Mouse (Mus musculus): Measurements from ENCODE around the gene Akr1b3. TPM values are rescaled to one million over a fixed set of nuclear protein-coding genes. Genes with fewer than 3 reads are reported as not detected.
A peak's percentile ranks its signal among the peaks of the same experiment; 100 is the strongest.

Akr1b3 gene
- polyA plus RNA-seq, 1 experiment from 2014 or later = 126 TPM

GRCm38 (mm10) chr6:34318636-34319035 is 1.4 kb upstream of the Akr1b3 start:
- WGBS = 82% methylated on average over 6 of the region's 6 CpGs
- Histone ChIP-seq H3K9ac (replicated peaks) (no peak overlapping the region), H3K9me3 (replicated peaks) (no peaks in the 10 kb centered on the region), H3K27me3 (replicated peaks) (no peaks in the 10 kb centered on the region), H3K27ac (replicated peaks) (no peak overlapping the region), H3K4me2 (no peak overlapping the region), H3K4me3 (replicated peaks) (no peak overlapping the region), H3K36me3 (no peaks in the 10 kb centered on the region), H3K4me1 (peaks cover 17% of the 10 kb centered on the region)
- ATAC-seq (ENCODE audit: low FRiP score) = no peak

GRCm38 (mm10) chr6:34318172-34318571 is 894 bp upstream of the Akr1b3 start:
- Histone ChIP-seq H3K4me2 (peak overlapping the region; percentile 83), H3K27ac (replicated peaks) (no peak overlapping the region), H3K27me3 (replicated peaks) (no peaks in the 10 kb centered on the region), H3K4me3 (replicated peaks) (no peak overlapping the region), H3K9me3 (replicated peaks) (no peaks in the 10 kb centered on the region), H3K36me3 (no peaks in the 10 kb centered on the region), H3K4me1 (peaks cover 17% of the 10 kb centered on the region), H3K9ac (replicated peaks) (no peak overlapping the region)
- 56% methylated on average over 5 of the region's 5 CpGs for WGBS
- ATAC-seq (ENCODE audit: low FRiP score) = no peak

- Histone ChIP-seq H3K27ac (replicated peaks) (no peak overlapping the region), H3K4me1 (peaks cover 17% of the 10 kb centered on the region), H3K9me3 (replicated peaks) (no peaks in the 10 kb centered on the region), H3K27me3 (replicated peaks) (no peaks in the 10 kb centered on the region), H3K4me3 (replicated peaks) (no peak overlapping the region), H3K9ac (replicated peaks) (no peak overlapping the region), H3K4me2 (no peak overlapping the region), H3K36me3 (peaks cover 28% of the 10 kb centered on the region)
- 97% methylated on average over 2 of the region's 2 CpGs for WGBS
- no peak for ATAC-seq (ENCODE audit: low FRiP score)
Observed at GRCm38 (mm10) chr6:34313921-34314320, 3.4 kb downstream of the Akr1b3 start.

DNA sequence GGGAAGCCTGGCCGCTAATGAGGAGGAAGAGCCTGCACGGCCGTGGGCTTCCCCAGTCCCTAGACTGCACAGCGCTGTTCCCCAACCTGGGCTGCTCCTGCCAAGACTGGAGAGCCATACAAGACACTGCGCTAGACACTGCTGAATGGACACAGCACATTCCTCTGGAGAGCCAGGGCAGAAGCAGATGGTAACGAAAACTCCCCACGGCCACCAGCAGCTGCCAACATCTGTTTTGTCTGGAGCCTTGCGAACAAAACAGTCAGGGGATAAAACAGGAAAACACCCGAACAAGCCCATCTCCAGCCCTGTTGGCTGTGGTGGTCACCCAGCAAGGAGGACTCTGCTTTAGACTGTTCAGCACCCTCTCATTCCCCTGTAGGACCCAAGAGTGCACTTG is 3.9 kb downstream of the Akr1b3 start:
- H3K27me3 ChIP-seq (replicated peaks) = no peaks in the 10 kb centered on the region
- no peak overlapping the region for H3K4me2 ChIP-seq
- 77% methylated on average over 9 of the region's 9 CpGs for WGBS
- no peak overlapping the region for H3K27ac ChIP-seq (replicated peaks)
- ATAC-seq (ENCODE audit: low FRiP score) = no peak
- peaks cover 17% of the 10 kb centered on the region for H3K4me1 ChIP-seq
- H3K36me3 ChIP-seq = peaks cover 33% of the 10 kb centered on the region
- H3K9me3 ChIP-seq (replicated peaks) = no peaks in the 10 kb centered on the region
- H3K9ac ChIP-seq (replicated peaks) = no peak overlapping the region
- H3K4me3 ChIP-seq (replicated peaks) = no peak overlapping the region

DNA sequence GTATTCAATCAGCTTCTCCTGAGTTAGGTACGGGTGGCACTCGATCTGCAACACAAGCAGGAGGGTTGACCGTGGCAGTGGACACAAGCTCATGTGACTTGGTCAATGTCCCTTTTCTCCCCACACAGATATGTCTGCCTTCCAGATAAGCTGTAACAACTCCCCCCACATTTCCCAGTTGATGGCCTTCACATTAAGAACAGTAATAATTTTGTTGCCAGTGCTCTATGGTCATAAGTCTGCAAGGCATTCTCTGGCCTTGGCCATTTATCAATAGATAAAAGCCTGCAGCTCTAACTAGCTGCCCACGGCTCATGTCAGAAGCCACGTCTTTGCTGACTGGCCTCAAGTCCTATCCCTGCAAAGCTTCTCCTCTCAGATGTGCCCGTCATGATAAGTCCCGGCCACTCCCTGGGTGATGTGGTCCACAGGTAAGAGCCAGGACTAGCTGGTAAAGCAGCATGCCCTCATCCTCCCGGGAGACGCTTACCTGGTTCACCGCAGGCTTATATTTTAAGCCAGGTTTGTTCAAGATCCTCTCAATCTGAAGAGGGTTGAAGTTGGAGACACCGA is 7.2 kb downstream of the Akr1b3 start:
- H3K9ac ChIP-seq (replicated peaks) = no peak overlapping the region
- H3K9me3 ChIP-seq (replicated peaks) = no peaks in the 10 kb centered on the region
- H3K4me1 ChIP-seq = 0 out of 2 replicates have a peak, but pooled peaks cover 4% of the 10 kb centered on the region
- 97% methylated on average over 11 of the region's 11 CpGs for WGBS
- no peak overlapping the region for H3K27ac ChIP-seq (replicated peaks)
- no peak overlapping the region for H3K4me2 ChIP-seq
- H3K36me3 ChIP-seq = peaks cover 47% of the 10 kb centered on the region
- no peak overlapping the region for H3K4me3 ChIP-seq (replicated peaks)
- H3K27me3 ChIP-seq (replicated peaks) = no peaks in the 10 kb centered on the region
- no peak for ATAC-seq (ENCODE audit: low FRiP score)

GRCm38 (mm10) chr6:34309526-34309925 is 7.8 kb downstream of the Akr1b3 start:
- Histone ChIP-seq H3K36me3 (peaks cover 51% of the 10 kb centered on the region), H3K4me2 (no peak overlapping the region), H3K4me3 (replicated peaks) (no peak overlapping the region), H3K4me1 (0 out of 2 replicates have a peak, but pooled peaks cover 4% of the 10 kb centered on the region), H3K27ac (replicated peaks) (no peak overlapping the region), H3K9ac (replicated peaks) (no peak overlapping the region), H3K9me3 (replicated peaks) (no peaks in the 10 kb centered on the region), H3K27me3 (replicated peaks) (no peaks in the 10 kb centered on the region)
- no peak for ATAC-seq (ENCODE audit: low FRiP score)
- 95% methylated on average over 6 of the region's 6 CpGs for WGBS

DNA sequence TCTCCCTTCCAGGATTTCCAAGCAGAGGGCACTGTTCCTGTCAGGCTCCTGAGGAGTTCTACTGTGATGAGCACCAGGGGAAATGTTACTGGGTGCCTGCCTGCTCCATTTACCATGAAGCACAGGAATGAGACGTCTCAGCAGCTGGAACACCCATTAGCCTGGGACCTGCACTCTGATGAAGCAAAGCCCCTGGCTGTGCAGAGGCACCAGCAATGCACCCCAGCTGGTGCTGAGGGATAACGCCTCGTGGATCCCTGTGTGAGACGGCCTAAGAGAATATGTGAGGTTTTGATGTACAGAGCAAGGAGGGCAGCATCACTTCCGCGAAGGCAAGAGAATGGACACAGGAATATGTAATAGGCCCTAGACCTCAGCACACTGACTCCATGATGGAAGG is 10.5 kb downstream of the Akr1b3 start:
- no peak overlapping the region for H3K9ac ChIP-seq (replicated peaks)
- no peak overlapping the region for H3K27ac ChIP-seq (replicated peaks)
- no peak for ATAC-seq (ENCODE audit: low FRiP score)
- no peaks in the 10 kb centered on the region for H3K27me3 ChIP-seq (replicated peaks)
- H3K9me3 ChIP-seq (replicated peaks) = no peaks in the 10 kb centered on the region
- H3K4me3 ChIP-seq (replicated peaks) = no peak overlapping the region
- H3K4me1 ChIP-seq = no peaks in the 10 kb centered on the region
- 79% methylated on average over 6 of the region's 6 CpGs for WGBS
- peaks cover 55% of the 10 kb centered on the region for H3K36me3 ChIP-seq
- no peak overlapping the region for H3K4me2 ChIP-seq

- ATAC-seq (ENCODE audit: low FRiP score) = no peak
Observed at GRCm38 (mm10) chr6:34304675-34305241, 12.5 kb downstream of the Akr1b3 start.

DNA sequence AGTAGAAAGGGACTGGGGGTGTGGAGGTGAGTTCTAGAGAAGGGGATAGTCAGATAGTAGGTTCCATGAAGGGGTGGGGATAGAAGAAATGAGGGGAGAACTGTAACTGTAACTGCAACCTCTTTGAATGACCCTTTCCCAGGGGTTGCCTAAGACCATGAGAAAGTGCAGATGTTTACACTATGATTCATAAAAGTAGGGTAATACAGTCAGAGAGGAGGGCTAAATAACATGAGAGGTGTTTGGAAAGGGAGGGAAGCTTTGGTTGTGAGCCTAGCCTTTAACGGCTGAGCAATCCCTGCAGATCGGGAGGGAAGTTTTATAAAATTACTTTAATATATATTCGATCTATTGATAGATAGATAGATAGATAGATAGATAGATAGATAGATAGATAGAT is 20.2 kb downstream of the Akr1b3 start:
- Histone ChIP-seq H3K36me3 (no peaks in the 10 kb centered on the region), H3K4me3 (replicated peaks) (no peak overlapping the region)
- whole genome bisulfite sequencing = 95% methylated on average over 3 of the region's 3 CpGs

More at GRCm38 (mm10) chr6:34304675-34305241, 12.5 kb downstream of the Akr1b3 start:
- Histone ChIP-seq H3K4me2 (no peak overlapping the region), H3K27ac (replicated peaks) (no peak overlapping the region), H3K27me3 (replicated peaks) (no peaks in the 10 kb centered on the region), H3K9ac (replicated peaks) (no peak overlapping the region), H3K36me3 (peaks cover 35% of the 10 kb centered on the region), H3K9me3 (replicated peaks) (no peaks in the 10 kb centered on the region), H3K4me1 (no peaks in the 10 kb centered on the region), H3K4me3 (replicated peaks) (no peak overlapping the region)
- 67% methylated on average over 10 of the region's 10 CpGs for WGBS

DNA sequence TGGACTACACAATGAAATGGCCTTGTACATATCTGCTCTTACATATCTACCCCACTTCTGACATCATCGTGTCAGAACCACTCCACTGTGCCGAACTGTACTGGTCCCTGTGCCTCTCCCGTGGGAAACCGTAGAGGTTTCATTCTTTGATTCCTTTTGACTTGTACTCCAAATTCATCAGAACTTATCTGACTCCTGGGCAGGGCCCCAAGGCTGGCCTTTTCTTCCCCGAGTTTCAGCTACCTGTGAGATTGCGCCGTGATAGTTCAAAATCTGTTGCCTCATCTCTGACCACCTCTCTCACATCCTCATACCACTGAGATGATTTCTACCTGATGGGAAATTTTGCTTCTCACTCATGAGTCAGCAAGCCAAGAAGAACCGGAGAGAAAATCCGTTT is 21.8 kb downstream of the Akr1b3 start:
- no peak overlapping the region for H3K4me3 ChIP-seq (replicated peaks)
- H3K27ac ChIP-seq (replicated peaks) = no peak overlapping the region
- WGBS = 91% methylated on average over 9 of the region's 9 CpGs
- no peaks in the 10 kb centered on the region for H3K36me3 ChIP-seq
- H3K9ac ChIP-seq (replicated peaks) = no peak overlapping the region
- H3K4me1 ChIP-seq = peaks cover 12% of the 10 kb centered on the region; the same call in 1 of the 2 replicates
- H3K4me2 ChIP-seq = no peak overlapping the region
- no peaks in the 10 kb centered on the region for H3K9me3 ChIP-seq (replicated peaks)
- H3K27me3 ChIP-seq (replicated peaks) = no peaks in the 10 kb centered on the region
- ATAC-seq (ENCODE audit: low FRiP score) = no peak

More for the DNA sequence above, 20.2 kb downstream of the Akr1b3 start:
- H3K9me3 ChIP-seq (replicated peaks) = no peaks in the 10 kb centered on the region
- no peak overlapping the region for H3K4me2 ChIP-seq
- ATAC-seq (ENCODE audit: low FRiP score) = no peak
- no peak overlapping the region for H3K9ac ChIP-seq (replicated peaks)
- H3K27ac ChIP-seq (replicated peaks) = no peak overlapping the region
- H3K4me1 ChIP-seq = peaks cover 10% of the 10 kb centered on the region; the same call in 1 of the 2 replicates
- no peaks in the 10 kb centered on the region for H3K27me3 ChIP-seq (replicated peaks)

- Histone ChIP-seq H3K36me3 (no peaks in the 10 kb centered on the region), H3K4me1 (peaks cover 12% of the 10 kb centered on the region; the same call in 1 of the 2 replicates), H3K9ac (replicated peaks) (no peak overlapping the region), H3K27ac (replicated peaks) (0 out of 2 replicates have a peak overlapping the region, but pooled peaks have one; percentile 33), H3K9me3 (replicated peaks) (no peaks in the 10 kb centered on the region), H3K4me2 (peak overlapping the region; percentile 19; the same call in 1 of the 2 replicates), H3K27me3 (replicated peaks) (no peaks in the 10 kb centered on the region), H3K4me3 (replicated peaks) (no peak overlapping the region)
- peak; percentile 96 for ATAC-seq (ENCODE audit: low FRiP score)
- 26% methylated on average over 9 of the region's 9 CpGs for WGBS
Observed at GRCm38 (mm10) chr6:34292882-34293487, 24.3 kb downstream of the Akr1b3 start.

Data from neural tube, embryonic 15.5 days (tissue).